Mouse (Mus musculus) CH12.LX (cell line): ENCODE measurements around the gene B3galt5. TPM values are rescaled to one million over a fixed set of nuclear protein-coding genes. Genes with fewer than 3 reads are reported as not detected.
A peak's percentile ranks its signal among the peaks of the same experiment; 100 is the strongest.

Source experiments
- DNase-seq: peaks from one replicate; pipeline ENCODE4 v3.0.0-alpha.2; 2013; ENCODE audit errors: extremely low read depth
- H3K27ac ChIP-seq: 2 replicates; pipeline ENCODE4 v1.5.1; 2012; ENCODE audit warnings: low read depth, mild to moderate bottlenecking, control low read depth, moderate library complexity; ENCODE audit not compliant: insufficient read depth
- H3K27me3 ChIP-seq: replicated peaks from 2 replicates; pipeline ENCODE3; 2012; ENCODE audit warnings: inconsistent platforms
- H3K36me3 ChIP-seq, 2 experiments: replicated peaks in 1 of 2; 2 replicates each; pipeline versions ENCODE3 to v1.6.1; 2012; ENCODE audit warnings: inconsistent platforms in 1 of 2, low read length in 1 of 2, mild to moderate bottlenecking in 1 of 2, mixed read lengths in 1 of 2, moderate library complexity in 1 of 2; ENCODE audit not compliant: control insufficient read depth in 1 of 2, insufficient read depth in 1 of 2
- H3K4me1 ChIP-seq, 2 experiments: 2 replicates each; pipeline ENCODE4 v1.6.1; 2012; ENCODE audit warnings: inconsistent platforms in 1 of 2, moderate library complexity in 1 of 2; ENCODE audit not compliant: insufficient read depth in 2 of 2, control insufficient read depth in 1 of 2
- H3K4me2 ChIP-seq: 2 replicates; pipeline ENCODE4 v1.6.1; 2012; ENCODE audit warnings: low read depth, mild to moderate bottlenecking, control low read depth; ENCODE audit not compliant: poor library complexity, insufficient read depth, severe bottlenecking
- H3K4me3 ChIP-seq, 3 experiments: fragments of 150-350 bp in 1 of 3; sonication (generic) in 1 of 3; replicated peaks in 1 of 3; 2 replicates each; pipeline versions ENCODE3 to v1.5.1; 2011 to 2012; ENCODE audit warnings: low read depth in 2 of 3, low read length in 2 of 3, mild to moderate bottlenecking in 2 of 3, moderate library complexity in 2 of 3, control low read depth in 1 of 3, improper control_type of control experiment in 1 of 3, inconsistent platforms in 1 of 3, mixed read lengths in 1 of 3; ENCODE audit not compliant: poor library complexity in 1 of 3
- H3K79me2 ChIP-seq: replicated peaks from 2 replicates; pipeline ENCODE4 v1.6.1; 2012; ENCODE audit warnings: mild to moderate bottlenecking, moderate library complexity; ENCODE audit not compliant: control insufficient read depth, poor library complexity, insufficient read depth, severe bottlenecking; ENCODE audit errors: extremely low read depth
- H3K9ac ChIP-seq: 2 replicates; pipeline ENCODE4 v1.6.1; 2012; ENCODE audit warnings: low read depth, mild to moderate bottlenecking, control low read depth, moderate library complexity; ENCODE audit not compliant: insufficient read depth
- H3K9me3 ChIP-seq: replicated peaks from 2 replicates; pipeline ENCODE3; 2012; ENCODE audit warnings: low read length, inconsistent platforms, mixed read lengths
- BHLHE40 ChIP-seq: IDR thresholded peaks from 2 replicates; pipeline ENCODE4 v1.6.1; 2011; ENCODE audit warnings: mild to moderate bottlenecking, low read depth, low read length, improper control_type of control experiment
- CHD1 ChIP-seq: IDR thresholded peaks from 2 replicates; pipeline ENCODE4 v1.6.1; 2012; ENCODE audit warnings: low read depth, low read length, improper control_type of control experiment, inconsistent platforms
- CTCF ChIP-seq, 2 experiments: IDR thresholded peaks in 1 of 2; conservative IDR thresholded peaks in 1 of 2; 2 replicates each; pipeline ENCODE4 v1.5.1; 2011 to 2012; ENCODE audit warnings: low read depth in 2 of 2, low read length in 2 of 2, improper control_type of control experiment in 1 of 2, inconsistent platforms in 1 of 2, mild to moderate bottlenecking in 1 of 2, moderate library complexity in 1 of 2
- EP300 ChIP-seq: IDR thresholded peaks from 2 replicates; pipeline ENCODE4 v1.6.1; 2011; ENCODE audit warnings: low read length, improper control_type of control experiment
- ETS1 ChIP-seq: conservative IDR thresholded peaks from 2 replicates; pipeline ENCODE4 v1.6.1; 2012; ENCODE audit warnings: low read depth, mild to moderate bottlenecking, inconsistent platforms, low read length, improper control_type of control experiment, moderate library complexity
- HCFC1 ChIP-seq: IDR thresholded peaks from 2 replicates; pipeline ENCODE4 v1.6.1; 2012; ENCODE audit warnings: low read depth, mild to moderate bottlenecking, inconsistent platforms, low read length, improper control_type of control experiment
- IRF4 ChIP-seq: IDR thresholded peaks from 2 replicates; pipeline ENCODE4 v1.6.1; 2014; ENCODE audit warnings: low read depth, mild to moderate bottlenecking, inconsistent platforms, low read length, improper control_type of control experiment
- KAT2A ChIP-seq: IDR thresholded peaks from 2 replicates; pipeline ENCODE4 v1.6.1; 2012; ENCODE audit warnings: low read length, improper control_type of control experiment, inconsistent platforms; ENCODE audit not compliant: insufficient replicate concordance
- MAX ChIP-seq: IDR thresholded peaks from 2 replicates; pipeline ENCODE4 v1.6.1; 2011; ENCODE audit warnings: low read length, improper control_type of control experiment
- MAZ ChIP-seq: IDR thresholded peaks from 2 replicates; pipeline ENCODE4 v1.6.1; 2012; ENCODE audit warnings: low read depth, mild to moderate bottlenecking, inconsistent platforms, low read length, improper control_type of control experiment, moderate library complexity
- NELFE ChIP-seq: IDR thresholded peaks from 2 replicates; pipeline ENCODE4 v1.6.1; 2011; ENCODE audit warnings: low read depth, low read length, improper control_type of control experiment
- NRF1 ChIP-seq: IDR thresholded peaks from 2 replicates; pipeline ENCODE4 v1.6.1; 2014; ENCODE audit warnings: low read depth, mild to moderate bottlenecking, inconsistent platforms, low read length, improper control_type of control experiment, moderate library complexity
- PAX5 ChIP-seq: IDR thresholded peaks from 2 replicates; pipeline ENCODE4 v1.6.1; 2012; ENCODE audit warnings: low read length, inconsistent platforms, mixed read lengths
- POLR2A ChIP-seq: IDR thresholded peaks from 2 replicates; pipeline ENCODE4 v1.6.1; 2011; ENCODE audit warnings: low read depth, mild to moderate bottlenecking, improper control_type of control experiment, low read length
- POLR2AphosphoS2 ChIP-seq: IDR thresholded peaks from 2 replicates; pipeline ENCODE4 v1.6.1; 2011; ENCODE audit warnings: low read depth, low read length, improper control_type of control experiment
- RAD21 ChIP-seq: IDR thresholded peaks from 2 replicates; pipeline ENCODE4 v1.6.1; 2011; ENCODE audit warnings: low read depth, mild to moderate bottlenecking, low read length, improper control_type of control experiment, moderate library complexity
- SIN3A ChIP-seq: IDR thresholded peaks from 2 replicates; pipeline ENCODE4 v1.6.1; 2012; ENCODE audit warnings: low read length, improper control_type of control experiment, inconsistent platforms
- SMC3 ChIP-seq: IDR thresholded peaks from 2 replicates; pipeline ENCODE4 v1.6.1; 2011; ENCODE audit warnings: low read depth, low read length, improper control_type of control experiment
- TCF12 ChIP-seq: IDR thresholded peaks from 2 replicates; pipeline ENCODE4 v1.6.1; 2014; ENCODE audit warnings: low read depth, mild to moderate bottlenecking, inconsistent platforms, low read length, improper control_type of control experiment
- ZC3H11A ChIP-seq: IDR thresholded peaks from 2 replicates; pipeline ENCODE4 v1.6.1; 2012; ENCODE audit warnings: low read depth, mild to moderate bottlenecking, inconsistent platforms, low read length, improper control_type of control experiment
- ZNF384 ChIP-seq: IDR thresholded peaks from 2 replicates; pipeline ENCODE4 v1.6.1; 2012; ENCODE audit warnings: low read depth, low read length, improper control_type of control experiment, inconsistent platforms
- dilution Hi-C: fragments of 300-500 bp; cut with MboI; formaldehyde crosslinking; loops from 2 replicates; pipeline ENCODE4 v1.14.3; 2020; ENCODE audit warnings: low sequenced_read_pairs; ENCODE audit not compliant: extremely low pct_unique_long_range_greater_than_20kb, extremely low pct_ligation_motif_present
- in situ Hi-C: fragments of 300-500 bp; cut with MboI; formaldehyde crosslinking; loops from 3 replicates; pipeline ENCODE4 v1.14.3; 2019; ENCODE audit warnings: low sequenced_read_pairs, low pct_ligation_motif_present, low pct_unique_long_range_greater_than_20kb, mixed read lengths
- polyA plus RNA-seq: library from polyadenylated mRNA; unstranded; fragments of >175 nt; gene quantifications from 2 replicates; pipeline ENCODE4 v1.2.1, GENCODE M21; 2012; ENCODE audit warnings: low read depth; ENCODE audit not compliant: insufficient read length
- total RNA-seq, 2 experiments: library from RNA; depleted of rRNA; stranded (reverse); fragments of 300-350 nt in 1 of 2; fragments of >200 nt in 1 of 2; gene quantifications; 2 replicates each; pipeline ENCODE4 v1.2.3; 2012 to 2014

B3galt5 gene
- total and polyA plus RNA-seq, 3 experiments = 0.04 to 0.87 (median 0.23) TPM

DNA sequence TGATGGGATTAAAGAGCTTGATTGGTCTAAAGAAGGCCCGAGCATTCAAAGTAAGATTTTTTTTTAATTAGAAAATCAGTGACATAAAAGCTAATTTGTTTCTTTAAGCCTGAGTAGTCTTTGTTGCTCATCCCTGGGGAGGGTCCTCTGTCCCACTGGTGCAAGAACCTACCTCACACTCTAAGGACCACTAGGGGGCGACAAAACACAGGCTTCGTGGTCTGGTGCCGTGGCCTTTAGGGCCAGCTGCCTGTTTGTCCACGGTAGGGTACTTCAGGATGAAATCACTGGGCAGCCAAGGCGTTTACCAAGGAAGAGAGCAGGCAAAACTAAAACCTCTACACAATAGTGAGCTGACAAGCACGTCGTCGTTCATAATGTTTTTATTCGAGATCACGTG lies 5.2 kb upstream of the B3galt5 start:
- in situ Hi-C loops = loop anchor here (25.0 kb wide), 1 partner anchor 232 kb away; the partner anchor contains the start of gene Pcp4
- no peaks in the 10 kb centered on the region for H3K9me3 ChIP-seq
- DNase-seq = peak; percentile 87
- no peaks in the 10 kb centered on the region for H3K79me2 ChIP-seq
- H3K36me3 ChIP-seq = no peaks in the 10 kb centered on the region
- H3K9ac ChIP-seq = no peak overlapping the region
- no peak overlapping the region for H3K27ac ChIP-seq
- dilution Hi-C loops = no loop called here
- TF ChIP-seq POLR2A (no peak), NRF1 (0 out of 2 replicates have a peak, but pooled peaks have one; percentile 7), BHLHE40 (no peak; the same call in 1 of the 2 replicates), KAT2A (no peak), MAX (no peak), CHD1 (no peak), ETS1 (no peak), CTCF (conservative IDR thresholded peaks at IDR 0.05 in 1 of 2, IDR thresholded peaks at IDR 0.05 in 1 of 2; ENCODE audit: low read depth in 2 of 2, low read length in 2 of 2) (peak; percentile 88 to 99), HCFC1 (no peak), ZNF384 (no peak), RAD21 (peak; percentile 100), ZC3H11A (peak; percentile 92), POLR2AphosphoS2 (no peak), PAX5 (no peak), SMC3 (peak; percentile 99), MAZ (0 out of 2 replicates have a peak, but pooled peaks have one; percentile 14), IRF4 (0 out of 2 replicates have a peak, but pooled peaks have one; percentile 62), NELFE (peak; percentile 29; the same call in 1 of the 2 replicates), SIN3A (no peak), EP300 (no peak), TCF12 (0 out of 2 replicates have a peak, but pooled peaks have one; percentile 46)
- H3K27me3 ChIP-seq = no peaks in the 10 kb centered on the region
- no peak overlapping the region for H3K4me3 ChIP-seq
- peaks cover 2 to 8% of the 10 kb centered on the region in 2 experiments; a peak in 2 of 4 replicates for H3K4me1 ChIP-seq
- H3K4me2 ChIP-seq = no peak overlapping the region

DNA sequence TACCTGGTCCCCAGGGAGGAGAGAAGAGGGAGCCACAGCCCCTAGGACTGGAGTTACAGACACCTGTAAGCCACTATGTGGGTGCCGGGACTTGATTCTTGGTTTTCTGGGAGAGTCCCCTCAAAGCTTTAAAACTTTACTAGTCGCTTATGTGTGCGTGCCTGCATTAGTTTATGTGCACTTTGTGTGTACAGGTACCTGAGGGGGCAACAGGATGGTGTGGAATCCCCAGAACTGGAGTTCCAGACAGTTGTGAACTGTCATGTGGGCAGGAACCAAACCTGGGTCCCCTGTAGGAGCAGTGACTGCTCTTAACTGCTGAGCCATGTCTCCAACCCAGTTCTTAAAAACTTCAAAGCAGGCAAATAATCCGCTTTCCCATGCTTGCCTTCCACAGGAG lies 4.3 kb upstream of the B3galt5 start:
- Histone ChIP-seq H3K4me3 (no peak overlapping the region), H3K79me2 (no peaks in the 10 kb centered on the region), H3K27ac (no peak overlapping the region), H3K36me3 (no peaks in the 10 kb centered on the region), H3K4me1 (peaks cover 2 to 8% of the 10 kb centered on the region in 2 experiments; a peak in 2 of 4 replicates), H3K27me3 (no peaks in the 10 kb centered on the region), H3K9ac (no peak overlapping the region), H3K9me3 (no peaks in the 10 kb centered on the region), H3K4me2 (no peak overlapping the region)
- no peak for TF ChIP-seq RAD21
- no peak for TF ChIP-seq ZC3H11A
- DNase-seq = no peak
- in situ Hi-C loops = loop anchor here (25.0 kb wide), 1 partner anchor 231 kb away; the partner anchor contains the start of gene Pcp4
- dilution Hi-C loops = no loop called here
